Mouse (Mus musculus) embryo, embryonic 10.5 days (tissue): ENCODE data around the gene Armc6.
A peak's percentile ranks its signal among the peaks of the same experiment; 100 is the strongest.

Experiments
- DNase-seq: peaks from one replicate; pipeline ENCODE4 v3.0.0-alpha.2; 2015; ENCODE audit warnings: low spot score

Gene Armc6

DNA sequence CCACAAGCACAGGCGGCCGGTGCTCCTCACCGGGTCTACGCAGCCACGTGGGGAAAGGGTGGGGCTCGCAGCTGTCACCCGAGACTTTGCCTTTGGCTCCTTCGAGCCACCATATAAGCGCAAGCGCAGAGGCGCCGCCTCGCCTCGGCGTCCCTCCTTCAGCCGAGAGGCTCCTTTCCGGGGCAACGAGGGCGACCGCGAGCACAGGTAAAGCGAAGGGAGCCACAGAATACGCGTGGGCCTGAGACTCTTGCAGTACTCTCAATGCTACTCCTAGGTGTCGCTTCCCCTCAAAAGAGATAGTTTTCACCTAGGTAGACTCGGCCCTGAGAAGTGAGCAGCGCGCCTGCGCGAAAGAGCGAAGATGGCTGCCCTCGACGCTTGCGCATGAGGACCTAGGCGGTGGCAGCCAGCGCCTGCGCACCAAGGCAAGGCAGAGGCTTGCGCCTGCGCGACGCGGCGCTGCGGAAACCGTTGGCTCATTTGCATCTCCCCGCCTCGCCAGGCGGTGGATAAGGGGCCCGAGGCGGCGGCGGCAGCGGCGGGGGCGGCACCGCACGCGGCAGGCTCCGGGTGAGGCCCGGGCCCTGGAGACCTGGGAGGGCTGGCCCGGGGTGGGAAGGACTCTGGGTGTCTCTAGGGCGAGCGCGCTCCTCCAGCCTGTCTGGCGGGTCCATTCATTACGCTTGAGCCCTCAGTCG, at the start of gene Armc6, which contains the start of gene Sugp2:
Armc6 (minus strand) TSS at position 387 of the 701 bp plus-strand sequence.
Sugp2 (plus strand) TSS at position 147 of the 701 bp plus-strand sequence.
- peak; percentile 98 for DNase-seq

- DNase-seq = peak; percentile 46
Measured at GRCm38 (mm10) chr8:70283136-70284077, 49.1 kb upstream of the Armc6 start.

- DNase-seq = peak; percentile 98
Measured at GRCm38 (mm10) chr8:70282603-70283135, 48.4 kb upstream of the Armc6 start, which contains the start of gene Homer3. Gene Homer3, plus strand, starts transcription at chr8:70282827.

DNA sequence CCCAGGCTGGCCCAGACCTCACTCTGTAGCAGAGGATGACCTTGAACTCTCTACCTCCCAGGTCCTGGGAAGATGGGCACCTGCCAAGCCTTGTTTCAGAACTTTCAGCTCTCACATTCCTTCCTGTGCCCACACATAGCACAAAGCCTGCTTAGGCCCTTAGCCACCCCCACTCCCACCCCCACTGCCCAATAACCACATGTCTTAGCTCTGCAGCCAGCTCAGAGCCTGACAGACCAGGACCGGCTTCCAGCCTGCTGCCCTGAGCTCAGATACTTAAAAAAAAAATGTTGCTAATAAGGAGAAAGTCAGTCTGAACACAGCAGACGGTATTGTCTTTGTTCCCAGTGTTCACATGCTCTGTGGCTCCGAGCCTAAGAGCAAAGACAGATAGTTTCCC, 46.7 kb upstream of the Armc6 start:
- DNase-seq = no peak

DNA sequence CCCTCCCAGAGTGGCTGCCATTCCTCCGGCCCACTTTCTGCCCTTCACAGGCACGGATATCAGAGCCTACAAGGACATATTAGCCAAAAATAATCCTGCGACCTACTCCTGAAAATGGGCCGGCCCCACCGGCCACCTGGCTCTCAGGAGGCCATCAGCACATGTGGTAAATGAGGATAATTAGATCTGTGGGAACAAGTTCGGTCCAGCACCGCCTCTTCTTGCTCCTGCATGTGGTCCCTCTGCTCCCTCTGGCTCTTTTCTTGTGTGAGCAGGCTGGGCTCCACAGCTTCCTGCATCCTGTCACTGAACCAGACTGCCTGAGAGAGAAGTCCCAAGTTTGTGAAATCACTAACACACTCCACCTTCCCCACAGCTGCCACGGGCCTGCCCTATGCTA, 45.0 kb upstream of the Armc6 start:
- DNase-seq = no peak

GRCm38 (mm10) chr8:70278175-70278574, 43.9 kb upstream of the Armc6 start:
- no peak for DNase-seq

- DNase-seq = no peak
Measured at GRCm38 (mm10) chr8:70276476-70276875, 42.2 kb upstream of the Armc6 start.

- no peak for DNase-seq
Measured at GRCm38 (mm10) chr8:70274350-70274749, 40.1 kb upstream of the Armc6 start.

DNA sequence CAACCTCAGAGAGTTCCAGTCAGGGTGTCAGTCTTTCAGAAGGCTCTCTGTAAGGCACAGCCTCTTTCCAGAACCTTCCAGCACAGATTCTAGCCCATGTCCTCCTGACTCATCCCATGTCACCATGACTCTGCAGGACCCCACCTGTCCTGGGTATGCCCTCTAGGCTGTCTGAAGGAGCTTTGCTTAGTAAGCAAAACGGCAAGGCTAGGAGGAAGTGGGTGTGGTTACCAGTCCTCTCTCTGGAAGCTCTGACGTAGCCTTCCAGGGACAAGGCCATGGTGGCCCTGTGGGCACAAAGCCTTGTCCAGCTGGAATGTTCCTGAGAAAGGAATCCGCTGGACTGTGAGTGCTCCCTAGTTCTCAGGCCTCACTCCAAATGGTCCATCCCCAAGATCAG, 38.7 kb upstream of the Armc6 start:
- no peak for DNase-seq

GRCm38 (mm10) chr8:70268799-70269565, 34.7 kb upstream of the Armc6 start:
- peak; percentile 42 for DNase-seq

GRCm38 (mm10) chr8:70268311-70268710, 34.0 kb upstream of the Armc6 start:
- DNase-seq = no peak

- no peak for DNase-seq
Measured at GRCm38 (mm10) chr8:70267674-70268073, 33.4 kb upstream of the Armc6 start.

DNA sequence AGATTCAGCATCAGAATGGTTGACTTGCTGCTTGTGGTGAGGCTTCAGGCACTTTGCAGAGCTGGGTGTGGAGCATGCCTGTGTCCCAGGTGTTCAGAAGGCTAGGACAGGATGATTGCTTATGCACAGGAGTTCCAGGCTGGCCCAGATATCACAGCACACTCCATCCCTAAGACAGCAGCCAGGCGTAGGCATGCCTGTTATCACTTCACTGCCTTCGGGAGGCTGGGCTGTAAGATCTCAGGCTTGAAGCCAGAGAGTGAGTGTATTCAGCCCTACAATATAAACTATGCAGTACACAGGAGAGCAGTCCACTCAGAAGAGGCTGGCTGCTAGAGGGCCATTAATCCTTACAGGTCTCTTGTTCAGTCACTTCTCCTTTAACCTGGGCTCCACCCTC, 24.8 kb upstream of the Armc6 start:
- no peak for DNase-seq

GRCm38 (mm10) chr8:70258600-70258999, 24.3 kb upstream of the Armc6 start:
- no peak for DNase-seq

- DNase-seq = no peak
Measured at GRCm38 (mm10) chr8:70257456-70257855, 23.2 kb upstream of the Armc6 start.

- no peak for DNase-seq
Measured at GRCm38 (mm10) chr8:70254628-70255027, 20.4 kb upstream of the Armc6 start.

DNA sequence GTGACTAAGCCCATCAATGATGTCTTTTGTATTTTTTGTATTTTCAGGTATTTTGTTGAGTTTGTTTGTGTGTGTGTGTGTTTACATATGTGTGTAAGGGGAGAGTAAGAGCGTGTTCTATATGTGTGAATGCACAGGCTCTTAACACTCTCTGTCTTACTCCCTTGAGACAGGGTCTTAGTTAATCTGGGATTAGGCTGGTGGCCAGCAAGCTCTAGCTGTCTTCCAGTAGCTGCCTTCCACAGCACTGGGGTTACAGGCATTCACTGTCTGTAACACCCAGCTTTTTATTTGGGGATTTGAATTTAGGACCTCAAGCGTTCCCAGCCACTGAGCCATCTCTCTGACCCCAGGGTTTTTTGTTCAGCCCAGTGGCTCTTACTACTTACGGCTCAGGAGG, 13.6 kb upstream of the Armc6 start:
- no peak for DNase-seq

DNA sequence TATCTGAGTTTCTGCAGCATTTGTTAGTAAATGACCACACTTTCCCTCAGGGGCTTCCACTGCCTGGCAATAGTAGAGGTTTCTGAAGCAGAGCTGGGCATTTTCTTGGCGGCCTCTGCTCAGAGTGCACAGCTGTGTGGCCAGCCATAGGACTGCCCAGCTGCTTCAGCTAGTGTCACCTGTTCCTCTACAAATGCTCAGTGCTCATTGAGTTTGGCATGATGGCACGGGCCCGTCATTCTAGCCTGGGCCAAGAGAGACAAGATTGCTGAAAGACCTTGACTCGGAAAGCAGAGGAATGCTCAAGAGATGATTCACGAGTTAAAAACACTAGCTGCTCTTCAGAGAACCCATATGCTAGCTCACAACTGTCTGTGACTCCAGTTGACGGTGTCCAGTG, 12.4 kb upstream of the Armc6 start:
- no peak for DNase-seq

DNA sequence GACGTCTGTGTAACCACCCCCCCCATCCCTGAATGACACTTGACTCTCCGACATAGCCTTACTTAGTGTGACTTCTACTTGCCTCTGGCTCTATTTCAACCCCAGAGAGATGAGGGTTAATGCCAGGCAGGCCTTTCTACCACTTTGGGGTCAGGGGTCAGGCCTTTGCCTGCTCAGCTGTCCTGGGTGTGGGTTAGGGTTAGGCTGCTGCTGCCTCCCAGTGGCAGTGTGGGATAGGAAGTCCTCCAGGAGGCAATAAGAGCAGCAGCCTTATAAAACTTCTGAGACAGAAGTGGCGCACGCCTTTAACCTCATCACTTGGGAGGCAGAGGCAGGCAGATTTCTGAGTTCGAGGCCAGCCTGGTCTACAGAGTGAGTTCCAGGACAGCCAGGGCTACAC, 6.4 kb upstream of the Armc6 start:
- no peak for DNase-seq

DNA sequence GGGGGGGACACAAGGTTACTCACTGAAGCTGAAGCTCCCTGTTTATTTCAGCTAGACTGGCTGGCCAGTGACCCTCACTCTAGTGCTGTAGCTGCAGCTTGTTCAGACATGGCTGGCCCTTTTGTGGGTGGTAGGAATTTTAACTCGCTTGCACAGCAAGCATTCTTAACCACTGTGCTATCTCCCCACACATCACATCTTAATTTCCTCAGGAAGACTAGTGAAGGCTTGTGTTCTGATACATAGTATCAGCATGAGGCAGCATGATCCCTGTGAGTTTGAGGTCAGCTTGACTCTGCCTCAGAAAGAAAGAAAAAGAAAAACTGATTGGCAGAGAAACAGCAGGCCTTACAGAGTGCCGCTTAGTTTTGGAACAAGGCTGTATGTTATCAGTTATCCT, 3.6 kb upstream of the Armc6 start:
- DNase-seq = no peak

- DNase-seq = no peak
Measured at GRCm38 (mm10) chr8:70234781-70235128, 489 bp upstream of the Armc6 start.

DNA sequence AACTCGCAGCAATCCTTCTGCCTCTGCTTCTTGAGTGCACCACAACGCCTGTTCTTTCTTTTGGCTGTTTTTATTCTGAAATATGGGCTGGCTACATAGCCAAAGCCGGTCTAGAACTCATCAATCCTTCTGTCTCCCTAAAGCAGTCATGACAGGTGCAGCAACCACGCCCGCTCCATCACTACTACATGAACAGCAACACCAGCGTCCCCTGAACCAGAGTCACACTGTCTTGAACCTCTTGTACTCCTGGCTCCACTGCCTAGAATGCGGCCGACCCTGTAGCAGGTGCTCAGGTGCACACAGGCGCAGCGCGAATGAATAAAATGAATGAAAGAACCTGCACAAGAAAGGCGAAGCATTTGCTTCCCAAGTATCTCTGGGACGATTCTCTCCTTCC, 660 bp downstream of the Armc6 start:
- DNase-seq = no peak
